Mouse (Mus musculus): ENCODE results near the gene AC109138.7. TPM values are rescaled to one million over a fixed set of nuclear protein-coding genes. Genes with fewer than 3 reads are reported as not detected.
"Not testable (repeated sequence)": the region's sequence is repeated elsewhere in the genome, so short reads cannot be mapped to it uniquely, and the experiment has no call there.

AC109138.7 gene
- polyA plus RNA-seq, 1 experiment from 2014 or later, result not detected

GRCm38 (mm10) chr19:4240247-4240668 is 26.1 kb downstream of the AC109138.7 start:
- Histone ChIP-seq H3K4me2 (ENCODE audit: low read length) (no peak overlapping the region), H3K9me3 (ENCODE audit: control insufficient read depth, low read length) (no peaks in the 10 kb centered on the region), H3K4me3 (ENCODE audit: control insufficient read depth in 1 of 2, insufficient read depth in 1 of 2, low read depth in 1 of 2, low read length in 2 of 2) (no peak overlapping the region), H3K27ac (replicated peaks in 1 of 2; ENCODE audit: control insufficient read depth in 1 of 2, insufficient read depth in 1 of 2, low read depth in 2 of 2, low read length in 2 of 2) (no peak overlapping the region), H3K36me3 (ENCODE audit: control insufficient read depth, insufficient read depth, low read length) (no peaks in the 10 kb centered on the region), H3K4me1 (ENCODE audit: control insufficient read depth in 2 of 2, insufficient read depth in 2 of 2, low read length in 2 of 2) (no peaks in the 10 kb centered on the region), H3K9ac (ENCODE audit: low read length) (no peak overlapping the region), H3K27me3 (ENCODE audit: control insufficient read depth, insufficient read depth, low read length) (no peaks in the 10 kb centered on the region)
- no peak for ATAC-seq (ENCODE audit: insufficient number of reproducible peaks, insufficient read depth, low FRiP score, low read depth)
- WGBS, result 62% methylated on average over 8 of the region's 8 CpGs

- H3K4me1 ChIP-seq (ENCODE audit: control insufficient read depth in 2 of 2, insufficient read depth in 2 of 2, low read length in 2 of 2), result no peaks in the 10 kb centered on the region
- WGBS, result 65% methylated on average over 3 of the region's 3 CpGs
- H3K27me3 ChIP-seq (ENCODE audit: control insufficient read depth, insufficient read depth, low read length), result no peaks in the 10 kb centered on the region
- no peak overlapping the region for H3K4me2 ChIP-seq (ENCODE audit: low read length)
- no peaks in the 10 kb centered on the region for H3K36me3 ChIP-seq (ENCODE audit: control insufficient read depth, insufficient read depth, low read length)
- no peak overlapping the region for H3K4me3 ChIP-seq (ENCODE audit: control insufficient read depth in 1 of 2, insufficient read depth in 1 of 2, low read depth in 1 of 2, low read length in 2 of 2)
- ATAC-seq (ENCODE audit: insufficient number of reproducible peaks, insufficient read depth, low FRiP score, low read depth), result no peak
- H3K9me3 ChIP-seq (ENCODE audit: control insufficient read depth, low read length), result no peaks in the 10 kb centered on the region
- no peak overlapping the region for H3K27ac ChIP-seq (replicated peaks in 1 of 2; ENCODE audit: control insufficient read depth in 1 of 2, insufficient read depth in 1 of 2, low read depth in 2 of 2, low read length in 2 of 2)
- H3K9ac ChIP-seq (ENCODE audit: low read length), result no peak overlapping the region
Measured at GRCm38 (mm10) chr19:4242416-4242815, 28.3 kb downstream of the AC109138.7 start.

GRCm38 (mm10) chr19:4244775-4245174 is 30.6 kb downstream of the AC109138.7 start:
- Histone ChIP-seq H3K9me3 (ENCODE audit: control insufficient read depth, low read length) (no peaks in the 10 kb centered on the region), H3K9ac (ENCODE audit: low read length) (no peak overlapping the region), H3K4me2 (ENCODE audit: low read length) (no peak overlapping the region), H3K27ac (replicated peaks in 1 of 2; ENCODE audit: control insufficient read depth in 1 of 2, insufficient read depth in 1 of 2, low read depth in 2 of 2, low read length in 2 of 2) (no peak overlapping the region), H3K4me1 (ENCODE audit: control insufficient read depth in 2 of 2, insufficient read depth in 2 of 2, low read length in 2 of 2) (no peaks in the 10 kb centered on the region), H3K4me3 (ENCODE audit: control insufficient read depth in 1 of 2, insufficient read depth in 1 of 2, low read depth in 1 of 2, low read length in 2 of 2) (no peak overlapping the region), H3K27me3 (ENCODE audit: control insufficient read depth, insufficient read depth, low read length) (no peaks in the 10 kb centered on the region), H3K36me3 (ENCODE audit: control insufficient read depth, insufficient read depth, low read length) (no peaks in the 10 kb centered on the region)
- WGBS, result 79% methylated on average over 6 of the region's 6 CpGs
- ATAC-seq (ENCODE audit: insufficient number of reproducible peaks, insufficient read depth, low FRiP score, low read depth), result no peak

- no peak for ATAC-seq (ENCODE audit: insufficient number of reproducible peaks, insufficient read depth, low FRiP score, low read depth)
- H3K27ac ChIP-seq (replicated peaks in 1 of 2; ENCODE audit: control insufficient read depth in 1 of 2, insufficient read depth in 1 of 2, low read depth in 2 of 2, low read length in 2 of 2), result no peak overlapping the region
- H3K36me3 ChIP-seq (ENCODE audit: control insufficient read depth, insufficient read depth, low read length), result no peaks in the 10 kb centered on the region
- 43% methylated on average over 1 of the region's 1 CpGs for WGBS
- H3K9ac ChIP-seq (ENCODE audit: low read length), result no peak overlapping the region
- H3K4me3 ChIP-seq (ENCODE audit: control insufficient read depth in 1 of 2, insufficient read depth in 1 of 2, low read depth in 1 of 2, low read length in 2 of 2), result no peak overlapping the region
- H3K4me1 ChIP-seq (ENCODE audit: control insufficient read depth in 2 of 2, insufficient read depth in 2 of 2, low read length in 2 of 2), result no peaks in the 10 kb centered on the region
- no peaks in the 10 kb centered on the region for H3K9me3 ChIP-seq (ENCODE audit: control insufficient read depth, low read length)
- no peaks in the 10 kb centered on the region for H3K27me3 ChIP-seq (ENCODE audit: control insufficient read depth, insufficient read depth, low read length)
- H3K4me2 ChIP-seq (ENCODE audit: low read length), result no peak overlapping the region
Measured at GRCm38 (mm10) chr19:4247010-4247409, 32.9 kb downstream of the AC109138.7 start.

- not testable (repeated sequence) for H3K27ac ChIP-seq (replicated peaks in 1 of 2; ENCODE audit: control insufficient read depth in 1 of 2, insufficient read depth in 1 of 2, low read depth in 2 of 2, low read length in 2 of 2); H3K9me3 ChIP-seq (ENCODE audit: control insufficient read depth, low read length); H3K4me1 ChIP-seq (ENCODE audit: control insufficient read depth in 2 of 2, insufficient read depth in 2 of 2, low read length in 2 of 2); H3K4me3 ChIP-seq (ENCODE audit: control insufficient read depth in 1 of 2, insufficient read depth in 1 of 2, low read depth in 1 of 2, low read length in 2 of 2); H3K9ac ChIP-seq (ENCODE audit: low read length); ATAC-seq (ENCODE audit: insufficient number of reproducible peaks, insufficient read depth, low FRiP score, low read depth); H3K36me3 ChIP-seq (ENCODE audit: control insufficient read depth, insufficient read depth, low read length); H3K27me3 ChIP-seq (ENCODE audit: control insufficient read depth, insufficient read depth, low read length); H3K4me2 ChIP-seq (ENCODE audit: low read length)
- 72% methylated on average over 1 of the region's 1 CpGs for WGBS
Measured at GRCm38 (mm10) chr19:4248683-4249082, 34.5 kb downstream of the AC109138.7 start.

GRCm38 (mm10) chr19:4254230-4254629 is 40.1 kb downstream of the AC109138.7 start:
- Histone ChIP-seq H3K27me3 (ENCODE audit: control insufficient read depth, insufficient read depth, low read length) (no peaks in the 10 kb centered on the region), H3K36me3 (ENCODE audit: control insufficient read depth, insufficient read depth, low read length) (no peaks in the 10 kb centered on the region), H3K9me3 (ENCODE audit: control insufficient read depth, low read length) (no peaks in the 10 kb centered on the region), H3K27ac (replicated peaks in 1 of 2; ENCODE audit: control insufficient read depth in 1 of 2, insufficient read depth in 1 of 2, low read depth in 2 of 2, low read length in 2 of 2) (no peak overlapping the region), H3K4me1 (ENCODE audit: control insufficient read depth in 2 of 2, insufficient read depth in 2 of 2, low read length in 2 of 2) (peaks cover 0 to 5% of the 10 kb centered on the region in 2 experiments; a peak in 2 of 4 replicates), H3K9ac (ENCODE audit: low read length) (no peak overlapping the region), H3K4me3 (ENCODE audit: control insufficient read depth in 1 of 2, insufficient read depth in 1 of 2, low read depth in 1 of 2, low read length in 2 of 2) (no peak overlapping the region), H3K4me2 (ENCODE audit: low read length) (no peak overlapping the region)
- no peak for ATAC-seq (ENCODE audit: insufficient number of reproducible peaks, insufficient read depth, low FRiP score, low read depth)
- WGBS, result 76% methylated on average over 7 of the region's 7 CpGs

GRCm38 (mm10) chr19:4255583-4256162 is 41.5 kb downstream of the AC109138.7 start:
- H3K4me3 ChIP-seq (ENCODE audit: control insufficient read depth in 1 of 2, insufficient read depth in 1 of 2, low read depth in 1 of 2, low read length in 2 of 2), result no peak overlapping the region
- H3K36me3 ChIP-seq (ENCODE audit: control insufficient read depth, insufficient read depth, low read length), result no peaks in the 10 kb centered on the region
- no peak overlapping the region for H3K4me2 ChIP-seq (ENCODE audit: low read length)
- H3K9me3 ChIP-seq (ENCODE audit: control insufficient read depth, low read length), result no peaks in the 10 kb centered on the region
- ATAC-seq (ENCODE audit: insufficient number of reproducible peaks, insufficient read depth, low FRiP score, low read depth), result no peak
- H3K9ac ChIP-seq (ENCODE audit: low read length), result no peak overlapping the region
- peaks cover 0 to 5% of the 10 kb centered on the region in 2 experiments; a peak in 2 of 4 replicates for H3K4me1 ChIP-seq (ENCODE audit: control insufficient read depth in 2 of 2, insufficient read depth in 2 of 2, low read length in 2 of 2)
- no peak overlapping the region for H3K27ac ChIP-seq (replicated peaks in 1 of 2; ENCODE audit: control insufficient read depth in 1 of 2, insufficient read depth in 1 of 2, low read depth in 2 of 2, low read length in 2 of 2)
- H3K27me3 ChIP-seq (ENCODE audit: control insufficient read depth, insufficient read depth, low read length), result no peaks in the 10 kb centered on the region
- 74% methylated on average over 11 of the region's 11 CpGs for WGBS
